Mouse (Mus musculus) layer of hippocampus, postnatal 25 days (tissue): Measurements from ENCODE around the gene Itgb1. TPM values are rescaled to one million over a fixed set of nuclear protein-coding genes. Genes with fewer than 3 reads are reported as not detected.

Experiments used
- DNase-seq, 2 experiments: peaks; one replicate each; pipeline ENCODE4 v3.0.0; 2022; ENCODE audit warnings: mixed read lengths in 2 of 2, low spot score in 1 of 2; ENCODE audit errors: extremely low spot score in 1 of 2
- total RNA-seq, 2 experiments: library from RNA; stranded (reverse); gene quantifications; 2 replicates each; pipeline ENCODE4 v1.2.3; 2021

The Itgb1 gene
- total RNA-seq, result 10 to 100 TPM; 49.0 to 51.7 TPM

DNA sequence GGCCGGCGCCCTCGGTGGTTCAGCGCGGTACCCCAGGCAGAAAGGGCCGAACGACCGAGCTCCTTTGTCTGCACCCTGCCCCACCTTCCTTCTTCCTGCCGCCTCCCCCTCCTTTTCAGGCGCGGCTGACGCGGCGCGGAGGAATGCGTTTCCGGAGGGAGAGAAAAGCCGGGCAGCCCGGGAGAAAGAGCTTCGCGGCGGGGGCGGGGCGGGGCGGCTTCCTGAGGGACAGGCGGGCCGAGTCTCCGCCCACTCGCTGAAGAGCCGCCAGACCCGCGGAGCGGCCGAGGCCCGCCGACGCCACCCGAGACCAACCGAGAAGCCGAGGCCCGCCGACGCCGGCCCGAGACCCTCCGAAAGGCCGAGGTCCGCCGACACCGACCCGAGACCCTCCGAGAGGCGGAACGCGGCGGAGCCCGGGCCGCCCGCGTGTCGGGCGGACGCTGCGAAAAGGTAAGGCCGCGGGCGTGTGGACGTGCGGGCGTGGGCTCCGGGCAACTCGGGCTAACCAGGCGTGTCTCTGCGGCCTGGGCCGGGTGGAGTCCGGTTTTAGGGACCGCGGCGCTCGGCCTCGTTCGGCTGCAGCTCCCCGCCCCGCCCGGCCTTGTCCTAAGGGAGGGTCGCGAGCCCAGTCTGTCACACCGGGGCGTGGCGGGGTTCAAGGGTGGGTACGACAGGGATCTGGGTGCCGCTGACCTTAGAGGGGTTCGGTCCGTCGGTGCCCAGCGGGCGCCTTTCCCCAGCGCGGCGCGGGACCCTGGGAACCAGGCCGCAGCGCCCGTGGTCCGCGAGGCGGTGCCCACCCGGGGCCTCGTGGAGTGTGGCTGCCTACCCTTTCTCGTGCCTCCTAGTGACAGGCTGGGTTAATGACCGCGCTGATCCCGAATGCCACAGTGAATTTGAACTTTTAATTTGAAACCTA is at the start of gene Itgb1:
Gene Itgb1 (plus strand): TSS at position 148 of the 922 bp plus-strand sequence.
- DNase-seq, result peak; percentile 78 to 88

DNA sequence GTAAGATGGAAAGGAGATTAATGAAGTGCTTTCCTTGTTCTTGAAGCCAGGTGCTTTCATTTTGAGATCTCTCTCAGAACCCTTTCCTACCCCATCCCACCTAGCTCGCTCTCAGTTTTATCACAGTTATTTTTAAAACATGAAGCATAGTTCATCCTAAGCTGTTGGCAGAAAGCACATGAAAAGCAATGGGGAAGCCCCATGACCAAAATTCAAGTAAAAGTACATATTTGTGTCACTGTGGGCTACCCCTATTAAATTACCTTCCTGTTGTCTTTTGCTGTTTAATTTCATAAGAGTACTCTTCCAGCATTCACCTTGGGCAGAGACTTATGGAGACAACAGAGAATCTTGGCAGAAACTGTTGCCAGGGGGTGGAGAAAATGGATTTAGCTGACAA is 42.4 kb upstream of the Itgb1 start:
- no peak for DNase-seq

DNA sequence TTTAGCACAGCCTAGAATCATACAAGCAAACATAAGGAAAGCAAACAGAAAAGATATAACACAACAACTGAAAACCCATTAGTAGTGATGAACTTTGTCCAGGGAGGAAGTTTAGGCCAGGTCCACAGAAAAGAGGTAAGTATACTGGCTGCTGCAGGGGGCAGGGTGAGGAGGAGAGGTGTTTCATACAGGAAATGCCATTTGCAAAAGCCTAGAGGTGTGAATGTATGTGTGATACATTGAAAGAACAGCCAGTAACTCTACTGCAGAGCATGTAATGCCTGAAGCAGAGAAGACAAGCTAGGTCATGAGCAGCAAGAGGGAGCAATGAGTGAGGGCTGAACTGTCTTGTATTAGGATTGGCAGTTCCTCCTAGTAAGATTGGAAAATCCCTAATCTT is 40.0 kb upstream of the Itgb1 start:
- no peak for DNase-seq

DNA sequence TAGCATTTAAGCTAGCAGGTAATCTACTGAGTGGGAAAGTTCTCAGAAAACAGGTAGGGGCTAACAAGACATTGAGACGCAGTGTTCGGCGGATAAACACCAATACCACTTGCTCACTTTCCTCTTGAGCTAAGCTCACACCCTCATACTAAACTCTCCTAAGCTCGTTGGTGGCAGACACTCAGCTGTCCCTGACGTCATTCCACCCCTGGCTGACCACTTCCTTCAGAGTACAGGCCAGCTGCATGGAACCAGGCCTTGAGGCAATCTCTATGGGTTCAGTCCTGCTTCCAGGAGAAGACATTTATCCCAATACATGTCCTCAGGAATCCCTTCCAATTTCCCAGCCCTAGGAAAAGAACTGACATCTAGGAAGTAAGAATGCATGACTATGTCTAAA is 39.0 kb upstream of the Itgb1 start:
- no peak for DNase-seq

DNA sequence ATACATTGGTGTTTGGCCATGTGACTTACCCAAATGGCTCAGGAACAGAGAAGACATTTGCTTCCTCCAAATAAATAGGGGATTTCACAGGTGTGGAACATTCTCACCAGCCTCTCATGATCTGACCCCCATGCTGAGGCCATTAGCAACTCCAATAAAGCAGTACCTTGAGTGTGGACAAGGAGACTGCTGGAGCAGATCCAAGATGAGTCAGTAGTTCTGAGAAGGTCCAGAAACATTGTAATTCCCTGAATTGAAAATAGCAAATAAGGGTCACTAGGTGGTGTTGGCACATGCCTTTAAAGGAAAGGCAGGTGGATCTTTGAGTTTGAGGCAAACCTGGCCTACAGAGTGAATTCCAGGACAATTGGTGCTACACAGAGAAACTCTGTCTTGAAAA is 37.4 kb upstream of the Itgb1 start:
- no peak for DNase-seq

DNA sequence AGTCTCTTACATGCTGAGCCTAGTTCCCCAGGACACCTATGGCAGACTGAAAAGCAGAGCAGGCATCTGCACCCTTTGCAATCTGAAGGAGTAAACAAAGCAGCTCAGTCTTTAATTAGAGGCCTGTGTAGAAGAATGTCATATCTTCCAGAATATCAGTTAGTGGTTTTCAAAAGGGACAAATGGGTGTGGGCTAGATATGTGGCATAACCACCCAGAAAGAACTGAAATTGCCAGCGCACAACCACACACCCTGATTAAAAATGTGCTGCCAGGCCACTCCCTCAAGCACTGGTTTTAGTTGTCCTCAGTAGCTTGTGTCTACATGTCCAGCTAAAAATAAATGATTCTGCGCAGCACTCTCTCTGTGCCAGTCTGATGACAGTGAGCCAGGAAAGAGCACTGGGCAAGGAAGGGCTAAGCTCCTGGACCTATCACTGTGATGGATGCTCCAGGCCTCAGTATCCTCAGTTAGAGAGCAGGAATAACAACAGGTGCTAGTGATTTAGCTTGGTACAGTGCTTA is 35.1 kb upstream of the Itgb1 start:
- no peak for DNase-seq

DNA sequence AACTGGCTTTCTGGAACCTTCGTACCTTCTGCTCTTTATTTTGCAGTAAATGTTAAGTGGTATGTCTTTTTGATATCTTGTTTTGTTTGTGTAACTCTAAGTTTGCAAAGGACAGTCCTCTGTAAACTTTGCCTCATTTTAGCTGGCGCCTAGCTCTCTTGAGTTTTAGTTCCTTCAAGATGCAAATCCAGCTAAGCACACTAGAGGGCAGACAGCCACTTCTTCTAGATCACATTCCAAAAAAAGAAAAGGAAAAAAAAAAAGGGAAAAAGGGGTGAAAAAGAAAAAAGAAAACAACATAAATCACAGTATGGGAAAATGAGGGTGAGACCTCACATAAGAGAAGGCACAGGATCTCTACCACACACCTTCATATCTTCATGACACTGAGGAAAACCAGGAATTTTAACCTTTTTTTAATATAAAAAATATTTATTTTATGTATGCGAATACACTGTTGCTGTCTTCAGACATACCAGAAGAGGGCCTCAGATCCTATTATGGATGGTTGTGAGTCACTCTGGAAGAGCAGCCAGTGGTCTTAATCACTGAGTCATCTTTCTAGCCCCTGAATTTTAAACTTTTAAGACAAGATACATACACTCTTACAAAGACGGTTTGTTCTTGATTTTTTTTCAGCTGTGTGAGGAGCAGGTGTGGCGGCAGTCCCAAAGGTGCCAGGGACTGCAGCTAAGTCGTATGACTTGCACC is 32.9 kb upstream of the Itgb1 start:
- DNase-seq, result peak in 1 of 2 experiments; percentile 47

DNA sequence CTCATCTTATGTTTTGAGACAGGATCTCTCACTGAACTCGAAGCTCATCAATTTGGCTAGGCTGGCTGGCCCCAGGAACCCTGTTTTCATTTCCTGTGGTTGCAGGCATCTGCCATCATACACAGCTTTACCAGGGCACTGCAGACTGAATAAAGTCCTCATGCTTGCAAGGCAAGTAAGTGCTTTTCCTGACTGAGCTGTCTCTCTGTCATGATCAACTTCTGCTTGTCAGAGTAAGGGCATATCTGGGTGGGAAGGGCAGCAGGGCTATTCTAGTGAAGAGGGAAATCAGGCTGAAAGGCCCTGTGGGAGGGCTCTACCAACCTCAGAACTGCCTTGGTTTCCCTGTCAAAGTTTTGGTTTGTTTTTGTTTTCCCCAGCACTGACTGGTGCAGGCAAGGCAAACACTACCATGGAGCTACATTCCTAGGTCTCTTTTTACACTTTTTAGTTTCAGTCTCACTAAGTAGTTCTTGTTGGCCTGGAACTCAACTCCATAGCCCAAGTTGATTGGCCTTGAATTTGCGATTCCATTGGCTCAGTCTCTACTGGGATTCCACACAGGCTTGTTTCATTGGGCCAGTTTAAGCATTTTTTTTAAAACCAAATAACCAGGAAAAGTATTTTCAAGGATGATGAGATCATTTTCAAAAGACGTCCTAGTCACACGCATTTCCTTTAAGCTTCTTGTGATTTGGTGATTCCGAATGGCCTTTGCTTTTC is 31.7 kb upstream of the Itgb1 start:
- no peak for DNase-seq

DNA sequence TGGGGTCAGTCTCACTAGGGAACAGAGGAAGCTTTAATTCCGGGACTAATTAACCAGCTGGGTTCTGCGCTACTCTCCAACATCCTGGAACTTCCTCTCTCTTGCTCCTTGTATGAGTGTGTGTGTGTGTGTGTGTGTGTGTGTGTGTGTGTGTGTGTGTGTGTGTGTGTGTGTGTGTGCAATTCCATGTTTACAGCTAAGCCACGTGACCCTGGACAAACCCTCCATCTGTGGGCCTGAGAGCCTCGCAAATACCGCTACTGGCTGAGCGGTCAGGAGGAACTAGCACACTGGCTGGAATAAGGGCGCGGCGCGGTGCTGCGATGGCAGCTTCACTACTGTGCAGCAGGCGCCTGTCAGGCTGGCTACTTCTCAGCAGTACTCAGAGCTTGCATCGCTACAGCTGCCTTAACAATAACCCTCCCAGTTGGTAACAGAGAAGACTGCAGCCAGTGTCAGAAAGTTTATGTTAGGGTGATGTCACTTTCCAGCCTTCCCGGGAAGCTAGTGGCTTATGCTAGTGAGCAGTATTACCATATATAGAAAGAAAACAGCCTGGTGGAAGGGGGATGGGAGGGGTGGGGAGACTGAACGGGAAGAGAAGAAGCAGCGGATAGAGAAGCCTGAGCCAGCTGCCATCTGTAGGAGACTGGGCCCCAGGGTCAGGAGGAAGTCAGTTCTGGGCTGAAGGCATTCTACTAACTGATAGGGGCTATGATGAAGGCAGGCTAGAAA is 30.9 kb upstream of the Itgb1 start:
- DNase-seq, result peak; percentile 35 to 43

DNA sequence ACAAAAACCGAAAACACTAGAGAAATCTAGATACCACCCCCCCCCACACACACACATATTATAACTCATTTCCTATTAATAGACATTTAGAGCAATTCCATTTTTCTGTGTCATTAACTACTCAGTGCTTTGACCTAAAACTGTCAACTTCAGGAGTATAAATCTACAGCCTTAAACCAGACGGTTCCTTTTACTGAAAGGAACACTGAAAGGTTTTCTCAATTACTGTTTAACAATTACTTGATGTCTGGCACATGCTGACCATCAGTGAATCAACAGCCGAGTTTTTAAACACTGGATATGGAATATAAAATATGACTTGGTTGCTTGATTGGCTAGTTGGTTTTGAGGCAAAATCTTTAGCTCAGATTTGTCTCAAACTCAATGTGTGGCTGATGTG is 23.3 kb upstream of the Itgb1 start:
- no peak for DNase-seq

DNA sequence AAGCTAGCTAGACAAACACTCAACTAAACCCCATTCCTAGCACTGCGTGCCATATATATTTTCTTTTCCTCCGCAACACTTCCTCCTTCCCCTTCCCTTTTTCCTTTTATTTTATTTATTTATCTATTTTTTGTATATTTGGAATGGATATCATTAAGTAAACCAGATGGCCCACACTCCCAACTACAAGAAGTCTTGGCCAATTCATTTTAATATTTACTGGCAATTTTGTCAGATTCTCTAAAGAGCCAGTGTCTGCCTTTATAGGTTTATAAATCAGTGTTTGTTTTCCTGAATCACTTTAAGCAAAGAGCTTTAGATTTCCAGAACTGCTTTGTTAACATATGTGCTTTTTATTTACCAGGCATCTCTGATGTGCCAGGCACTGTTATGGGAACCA is 22.8 kb upstream of the Itgb1 start:
- no peak for DNase-seq

DNA sequence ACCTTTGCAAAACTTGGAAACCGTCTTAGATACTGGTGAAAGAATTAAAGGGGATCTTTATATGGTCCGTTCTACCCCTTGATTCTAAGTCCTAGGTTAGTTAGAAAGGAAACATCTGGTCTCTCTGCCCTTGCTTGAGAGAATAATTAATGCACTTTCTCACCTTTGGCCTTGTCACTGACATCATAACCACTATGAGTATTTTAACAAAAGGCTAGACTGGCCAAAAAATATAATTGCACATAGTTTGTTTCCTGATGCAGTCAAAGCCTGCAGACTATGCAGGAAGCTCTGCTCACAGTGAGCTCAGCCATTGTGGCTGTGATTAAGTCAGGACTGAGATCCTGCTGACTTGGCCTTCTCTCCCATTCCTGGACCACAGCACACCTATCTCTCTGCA is 22.3 kb upstream of the Itgb1 start:
- no peak for DNase-seq

DNA sequence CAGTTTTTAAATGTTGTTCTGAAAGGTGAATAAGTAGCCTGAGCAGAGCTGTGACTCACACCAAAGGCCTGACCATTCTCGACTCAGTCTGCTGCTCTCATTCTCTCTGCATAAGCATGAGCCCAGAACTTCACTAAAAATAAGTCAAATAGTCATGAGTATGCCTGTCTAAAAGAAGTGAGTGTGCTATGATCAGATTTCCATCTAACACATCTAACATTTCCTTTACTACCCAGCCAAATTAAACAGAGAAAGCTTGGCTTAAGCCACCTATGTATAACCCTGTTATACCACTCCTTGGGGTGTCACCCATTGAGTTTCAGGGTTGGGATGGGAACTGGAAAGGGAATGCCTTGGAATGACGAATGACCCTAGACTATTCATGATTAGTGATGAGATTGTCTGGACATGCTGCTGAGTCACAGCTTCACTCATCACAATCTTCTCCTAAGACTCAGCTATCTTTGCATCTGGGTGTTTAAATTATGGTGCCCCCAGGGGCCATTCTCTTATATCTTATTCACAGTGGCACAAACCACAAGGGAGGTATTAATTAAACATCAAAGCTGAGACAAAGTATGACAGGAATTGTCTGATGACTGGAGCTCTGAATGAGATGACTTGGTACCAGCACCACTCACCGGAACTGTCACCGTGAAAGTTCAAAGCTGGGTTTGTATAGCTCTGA is 18.7 kb upstream of the Itgb1 start:
- no peak for DNase-seq

DNA sequence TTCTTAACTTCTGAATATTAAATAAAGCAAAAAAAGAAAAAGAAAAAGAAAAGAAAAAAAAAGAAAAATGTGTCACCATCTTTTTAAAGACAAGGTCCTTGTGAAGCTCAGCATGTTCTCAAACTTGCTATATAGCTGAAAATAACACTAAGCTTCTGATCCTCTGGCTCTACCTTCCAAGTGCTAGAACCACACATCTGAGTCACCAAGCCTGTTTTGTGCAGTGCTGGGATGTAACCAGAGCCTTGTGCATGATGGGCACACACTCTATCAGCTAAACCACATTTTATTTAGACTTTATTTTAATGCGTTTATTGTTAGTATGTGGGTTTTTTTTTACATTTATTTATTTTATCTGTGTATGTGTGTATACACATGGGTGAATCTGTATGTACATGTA is 13.6 kb upstream of the Itgb1 start:
- DNase-seq, result no peak

DNA sequence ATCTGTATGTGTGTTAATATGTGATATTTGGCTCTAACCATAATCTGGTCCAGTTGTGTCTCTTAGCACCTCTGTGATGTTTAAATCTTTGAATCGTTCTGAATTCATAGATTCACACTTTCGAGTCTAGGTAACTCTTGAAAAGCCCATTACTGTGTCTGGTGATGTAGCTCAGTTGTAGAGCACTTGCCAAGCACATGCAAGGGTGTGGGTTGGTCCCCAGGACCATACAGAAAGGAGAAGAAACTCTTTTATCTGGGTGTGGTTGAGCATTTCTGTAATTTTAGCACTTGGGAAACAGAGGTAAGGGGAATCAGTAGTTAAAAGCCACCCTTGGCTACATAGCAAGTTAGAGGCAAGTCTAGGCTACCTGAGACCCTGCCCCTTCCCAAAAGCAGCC is 13.0 kb upstream of the Itgb1 start:
- DNase-seq, result no peak

DNA sequence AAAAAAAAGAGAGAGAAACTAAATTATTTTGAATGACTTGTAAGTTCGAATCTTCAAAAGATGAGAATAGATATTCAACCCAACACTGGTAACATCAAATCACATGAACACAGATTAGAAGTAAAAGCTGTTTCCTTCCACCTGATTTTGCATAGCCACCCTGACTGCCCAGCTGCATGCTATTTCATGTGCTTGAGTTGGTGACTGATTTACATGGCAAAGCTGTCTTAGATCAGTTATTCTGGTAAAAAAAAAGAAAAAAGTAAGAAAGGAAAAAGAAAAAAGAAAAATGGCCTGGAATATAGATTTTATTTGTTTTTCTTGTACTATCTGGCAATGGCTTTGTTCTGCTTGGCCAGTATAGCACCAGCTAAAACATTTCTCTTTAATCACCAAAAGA is 12.5 kb upstream of the Itgb1 start:
- DNase-seq, result no peak

DNA sequence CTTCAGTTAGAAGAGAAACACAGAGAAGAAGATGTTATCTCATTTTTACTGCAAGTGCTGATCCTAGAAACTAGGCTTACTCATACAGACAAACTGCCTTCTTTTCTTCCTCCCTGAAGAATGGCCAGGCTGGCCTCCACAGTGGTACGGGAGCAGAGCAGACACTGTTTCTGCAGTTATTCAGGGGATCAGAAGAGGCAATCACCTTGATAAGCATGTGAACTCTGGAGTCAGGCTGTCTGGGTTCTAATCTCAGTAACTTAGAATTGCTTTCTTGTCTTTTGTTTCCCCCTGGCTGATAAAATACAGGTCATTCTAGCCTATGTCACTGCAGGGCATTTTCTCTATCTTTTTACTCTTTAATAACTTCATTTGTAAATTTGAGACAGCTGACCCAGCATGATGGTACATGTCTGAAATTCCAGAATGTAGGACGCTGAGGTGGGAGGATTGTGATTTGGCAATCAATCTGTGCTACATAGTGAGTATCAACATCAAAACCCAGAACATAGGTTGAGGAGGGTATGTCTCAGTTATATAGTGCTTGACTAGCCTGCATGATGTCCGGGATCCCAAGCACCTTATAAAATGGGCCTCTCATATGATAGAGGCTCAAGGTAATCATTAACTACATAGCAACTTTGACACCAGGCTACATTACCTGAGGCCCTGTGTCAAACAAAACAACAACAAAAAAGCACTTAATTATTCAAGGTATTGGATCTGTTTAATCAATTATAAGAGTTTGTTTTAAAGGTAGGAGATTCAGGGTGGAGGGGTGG is 9.4 kb upstream of the Itgb1 start:
- no peak for DNase-seq

DNA sequence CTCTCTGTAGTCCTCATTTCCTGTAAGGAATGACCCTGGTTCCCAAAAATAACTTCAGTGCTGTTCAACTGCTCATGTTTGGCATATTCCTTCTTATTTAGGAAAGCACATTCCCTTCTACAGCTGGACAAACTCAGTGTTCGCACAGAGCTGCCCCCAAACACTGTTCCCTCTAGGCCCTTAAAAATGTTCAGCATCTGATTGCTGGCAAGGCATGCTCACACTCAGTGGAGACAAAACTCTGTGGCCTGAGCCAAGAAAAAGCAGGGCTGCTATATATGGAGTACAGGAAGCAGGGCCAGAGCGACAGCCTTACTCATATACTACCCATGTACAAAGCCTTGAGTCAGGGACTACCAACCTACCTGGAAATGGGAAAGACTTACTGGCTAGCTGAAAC is 5.5 kb upstream of the Itgb1 start:
- no peak for DNase-seq
